Mouse (Mus musculus) forebrain, postnatal 0 days (tissue): ENCODE data around the gene Twist1. TPM values are rescaled to one million over a fixed set of nuclear protein-coding genes. Genes with fewer than 3 reads are reported as not detected.

Experiments
- ATAC-seq: fragments of 200-750 bp; cut with Nextera tagmentation; 2 replicates; pipeline ENCODE4 v1.8.0; 2017; ENCODE audit warnings: mild to moderate bottlenecking, moderate library complexity
- DNase-seq: peaks from one replicate; pipeline ENCODE4 v3.0.0-alpha.2; 2015
- H3K27ac ChIP-seq: fragments of 300-500 bp; sonication (generic); 2 replicates; pipeline ENCODE4 v1.5.1; 2014; ENCODE audit warnings: low read depth, mild to moderate bottlenecking, antibody characterized with exemption, low read length, moderate library complexity, mixed read lengths
- H3K27me3 ChIP-seq: fragments of 300-500 bp; sonication (generic); 2 replicates; pipeline ENCODE4 v1.6.1; 2014; ENCODE audit warnings: mild to moderate bottlenecking, low read length, mixed read lengths; ENCODE audit not compliant: insufficient read depth
- H3K36me3 ChIP-seq: fragments of 300-500 bp; sonication (generic); 2 replicates; pipeline ENCODE4 v1.6.1; 2014; ENCODE audit warnings: mild to moderate bottlenecking, moderate library complexity; ENCODE audit not compliant: insufficient read depth
- H3K4me1 ChIP-seq: fragments of 300-500 bp; sonication (generic); 2 replicates; pipeline ENCODE4 v1.6.1; 2014; ENCODE audit warnings: antibody characterized with exemption; ENCODE audit not compliant: insufficient read depth
- H3K4me2 ChIP-seq: fragments of 300-500 bp; sonication (generic); 2 replicates; pipeline ENCODE4 v1.6.1; 2014; ENCODE audit warnings: low read depth, mild to moderate bottlenecking, moderate library complexity
- H3K4me3 ChIP-seq: fragments of 300-500 bp; sonication (generic); 2 replicates; pipeline ENCODE4 v1.5.1; 2014; ENCODE audit warnings: low read depth, low read length, mixed read lengths
- H3K9ac ChIP-seq: fragments of 300-500 bp; sonication (generic); 2 replicates; pipeline ENCODE4 v1.6.1; 2014; ENCODE audit warnings: mild to moderate bottlenecking
- H3K9me3 ChIP-seq: fragments of 300-500 bp; sonication (generic); 2 replicates; pipeline ENCODE4 v1.6.1; 2016; ENCODE audit warnings: low read length
- CTCF ChIP-seq: sonication (generic); IDR thresholded peaks from 2 replicates; pipeline ENCODE4 v1.5.1; 2016; ENCODE audit warnings: antibody characterized with exemption, control low read depth, low read depth
- WGBS: fragments of 180-500 bp; shearing (Covaris S2); extraction: QIAGEN DNeasy Blood & Tissue Kit; methylation state at CpG from one replicate; pipeline ENCODE4 v1.1.7; 2014; 5-methylcytosine and 5-hydroxymethylcytosine counted together
- polyA plus RNA-seq: library from polyadenylated mRNA; unstranded; fragments of >200 nt; fragmentation: Nextera tagmentation; extraction: Ambion mirVana; gene quantifications from 2 replicates; pipeline ENCODE4 v1.2.1, GENCODE M21; 2015
- total RNA-seq: library from RNA; depleted of rRNA; stranded (reverse); fragments of >200 nt; gene quantifications from 2 replicates; pipeline ENCODE4 v1.2.3, GENCODE M21; 2014; rRNA removed

The Twist1 gene
- total RNA-seq, result 2.5 and 4.1 TPM in 2 replicates
- 0.73 and 0.80 TPM in 2 replicates for polyA plus RNA-seq

DNA sequence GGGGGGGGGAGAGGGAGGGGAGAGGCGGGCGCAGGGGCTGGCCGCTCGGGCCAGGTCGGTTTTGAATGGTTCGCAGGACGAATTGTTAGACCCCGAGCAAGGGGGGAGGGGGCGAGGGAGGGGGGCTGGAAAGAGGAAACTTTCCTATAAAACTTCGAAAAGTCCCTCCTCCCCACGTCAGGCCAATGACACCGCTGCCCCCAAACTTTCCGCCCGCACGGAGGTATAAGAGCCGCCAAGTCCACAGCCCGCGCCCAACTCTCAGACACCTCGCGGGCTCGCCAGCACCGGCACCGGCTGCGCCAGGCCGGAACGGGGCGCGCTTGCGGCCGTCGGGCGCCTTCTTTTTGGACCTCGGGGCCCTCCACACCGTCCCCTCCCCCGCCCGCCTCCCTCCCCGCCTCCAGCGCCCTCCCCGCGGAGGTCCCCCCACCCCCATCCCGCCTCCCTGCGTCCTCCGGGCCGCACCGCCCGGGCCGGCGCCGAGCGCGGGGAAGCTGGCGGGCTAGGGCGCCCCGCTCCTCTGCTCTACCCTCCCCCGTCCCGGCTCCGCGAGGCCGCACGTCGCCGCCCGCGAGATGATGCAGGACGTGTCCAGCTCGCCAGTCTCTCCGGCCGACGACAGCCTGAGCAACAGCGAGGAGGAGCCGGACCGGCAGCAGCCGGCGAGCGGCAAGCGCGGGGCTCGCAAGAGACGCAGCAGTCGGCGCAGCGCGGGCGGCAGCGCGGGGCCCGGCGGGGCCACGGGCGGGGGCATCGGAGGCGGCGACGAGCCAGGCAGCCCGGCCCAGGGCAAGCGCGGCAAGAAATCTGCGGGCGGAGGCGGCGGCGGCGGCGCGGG is at the start of gene Twist1:
TSS of gene Twist1 (plus strand) at position 272 of the 841 bp plus-strand sequence.
- H3K27ac ChIP-seq, result no peak within 1 kb of the TSS
- TF ChIP-seq CTCF, result no peak

GRCm38 (mm10) chr12:33926751-33927150 is 30.7 kb upstream of the Twist1 start:
- Histone ChIP-seq H3K27ac (no peak overlapping the region), H3K9ac (no peak overlapping the region), H3K4me2 (no peak overlapping the region), H3K4me1 (peaks cover 11% of the 10 kb centered on the region; the same call in 1 of the 2 replicates), H3K4me3 (no peak overlapping the region), H3K36me3 (no peaks in the 10 kb centered on the region), H3K27me3 (peaks cover 30% of the 10 kb centered on the region), H3K9me3 (no peaks in the 10 kb centered on the region)
- DNase-seq, result no peak
- ATAC-seq, result no peak
- no peak for TF ChIP-seq CTCF
- 12% methylated on average over 3 of the region's 3 CpGs for WGBS

More for the DNA sequence above, at the start of gene Twist1:
- Histone ChIP-seq H3K9me3 (no peaks in the 10 kb centered on the region), H3K36me3 (no peaks in the 10 kb centered on the region), H3K9ac (peak within 1 kb of the TSS; percentile 33; the same call in 1 of the 2 replicates), H3K4me1 (no peaks in the 10 kb centered on the region), H3K4me3 (peak within 1 kb of the TSS; percentile 43), H3K4me2 (peak within 1 kb of the TSS; percentile 76), H3K27me3 (peaks cover 78% of the 10 kb centered on the region)
- ATAC-seq (peak; percentile 65), DNase-seq (peak; percentile 21)
- 2% methylated on average over 89 of the region's 105 CpGs for WGBS

DNA sequence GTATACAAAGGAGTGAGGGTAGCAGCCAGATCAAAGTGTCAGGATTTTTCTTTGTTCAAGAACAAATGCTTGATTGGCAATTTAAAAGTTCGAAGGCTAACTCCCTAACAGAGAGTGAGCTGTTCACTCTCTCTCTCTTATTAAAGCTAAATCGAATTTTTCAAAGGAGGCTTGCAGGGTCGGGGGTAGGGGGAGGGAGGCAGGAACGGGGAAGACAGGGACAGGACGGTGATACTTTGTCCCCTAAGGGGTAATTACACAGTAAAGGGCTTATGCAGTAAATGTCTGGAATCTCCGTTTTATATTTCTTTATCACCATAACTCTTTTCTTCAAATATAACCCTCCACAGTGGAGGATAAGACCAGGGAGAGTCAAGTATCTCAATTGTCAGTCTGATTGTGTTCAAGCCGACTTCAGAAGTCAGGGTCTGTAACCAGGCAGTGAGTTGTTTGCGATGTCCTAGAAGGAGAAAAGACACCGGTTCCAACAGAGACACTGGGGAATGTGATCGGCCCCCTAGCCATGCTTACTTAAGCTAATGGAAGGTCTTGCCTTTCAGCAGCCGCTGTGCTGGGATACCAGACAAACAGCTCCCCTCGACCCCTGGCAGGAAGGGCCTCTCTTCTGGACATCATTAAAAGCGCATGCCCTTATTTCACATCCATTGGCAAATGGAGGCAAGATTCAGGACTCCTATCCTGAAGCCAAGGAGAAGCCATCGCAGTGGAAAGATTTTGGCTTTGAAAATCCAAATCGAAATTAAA is 30.0 kb upstream of the Twist1 start:
- DNase-seq (peak; percentile 25), ATAC-seq (no peak)
- WGBS, result under 1% methylated on average over 15 of the region's 15 CpGs
- no peak for TF ChIP-seq CTCF
- Histone ChIP-seq H3K27me3 (peaks cover 30% of the 10 kb centered on the region), H3K36me3 (no peaks in the 10 kb centered on the region), H3K4me1 (peaks cover 11% of the 10 kb centered on the region; the same call in 1 of the 2 replicates), H3K9me3 (no peaks in the 10 kb centered on the region), H3K4me2 (peak overlapping the region; percentile 53), H3K27ac (no peak overlapping the region), H3K9ac (no peak overlapping the region), H3K4me3 (peak overlapping the region; percentile 32)

DNA sequence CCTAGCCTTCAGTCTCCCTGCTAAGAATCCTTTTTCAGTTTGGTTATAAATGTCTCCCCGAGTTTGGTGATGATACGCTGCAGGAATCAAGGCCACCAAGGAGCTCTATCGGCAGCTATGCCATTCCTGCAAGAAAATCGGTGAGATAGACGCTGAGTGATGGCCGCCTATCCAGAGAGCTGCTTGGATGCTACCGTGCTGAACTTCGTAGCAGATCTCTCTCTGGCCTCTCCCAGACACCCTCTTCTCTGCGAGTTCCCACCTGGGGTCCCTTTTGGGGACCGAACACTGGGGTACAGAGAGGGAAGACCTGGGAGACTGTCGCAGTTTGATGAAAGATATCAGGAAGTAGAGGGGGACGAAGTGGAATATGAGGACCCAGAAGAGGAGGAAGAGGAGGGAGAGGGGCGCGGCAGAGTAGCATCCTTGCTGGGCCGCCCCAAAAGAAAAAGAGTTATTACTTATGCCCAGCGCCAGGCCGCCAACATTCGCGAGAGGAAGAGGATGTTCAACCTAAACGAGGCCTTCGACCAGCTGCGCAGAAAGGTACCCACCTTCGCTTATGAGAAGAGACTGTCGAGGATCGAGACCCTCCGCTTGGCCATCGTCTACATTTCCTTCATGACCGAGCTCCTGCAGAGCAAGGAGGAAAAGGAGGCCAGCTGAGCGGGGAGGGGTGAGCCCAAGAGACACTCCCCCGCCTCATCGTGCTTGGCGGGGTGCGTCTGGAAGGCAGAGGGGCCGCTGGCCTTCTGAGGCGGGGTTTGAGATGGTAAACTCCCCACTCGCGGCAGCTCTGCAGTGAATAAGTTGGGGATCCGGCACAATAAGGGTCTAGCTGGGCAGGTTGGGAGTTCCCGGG is 28.9 kb upstream of the Twist1 start, which contains the start of gene Ferd3l:
TSS of gene Ferd3l (plus strand) at position 95 of the 862 bp plus-strand sequence.
- DNase-seq (peak; percentile 35), ATAC-seq (peak; percentile 38; the same call in 1 of the 2 replicates)
- H3K27me3 ChIP-seq, result peaks cover 30% of the 10 kb centered on the region
- H3K36me3 ChIP-seq, result no peaks in the 10 kb centered on the region
- H3K4me2 ChIP-seq, result peak within 1 kb of the TSS; percentile 53
- no peak within 1 kb of the TSS for H3K27ac ChIP-seq
- peaks cover 11% of the 10 kb centered on the region; the same call in 1 of the 2 replicates for H3K4me1 ChIP-seq
- H3K4me3 ChIP-seq, result peak within 1 kb of the TSS; percentile 32
- no peak for TF ChIP-seq CTCF
- 3% methylated on average over 39 of the region's 39 CpGs for WGBS
- no peaks in the 10 kb centered on the region for H3K9me3 ChIP-seq
- no peak within 1 kb of the TSS for H3K9ac ChIP-seq

GRCm38 (mm10) chr12:33952843-33953242 is 4.6 kb upstream of the Twist1 start:
- Histone ChIP-seq H3K36me3 (no peaks in the 10 kb centered on the region), H3K9ac (no peak overlapping the region), H3K4me3 (no peak overlapping the region), H3K4me1 (no peaks in the 10 kb centered on the region), H3K4me2 (no peak overlapping the region), H3K27ac (no peak overlapping the region), H3K27me3 (peaks cover 45% of the 10 kb centered on the region), H3K9me3 (no peaks in the 10 kb centered on the region)
- WGBS, result 3% methylated on average over 3 of the region's 3 CpGs
- peak; percentile 24 for DNase-seq
- ATAC-seq, result no peak
- TF ChIP-seq CTCF, result peak; percentile 66

GRCm38 (mm10) chr12:33954931-33955565 is 2.4 kb upstream of the Twist1 start:
- ATAC-seq, result no peak
- no peaks in the 10 kb centered on the region for H3K9me3 ChIP-seq
- 6% methylated on average over 8 of the region's 8 CpGs for WGBS
- no peak for TF ChIP-seq CTCF
- no peak overlapping the region for H3K4me2 ChIP-seq
- H3K27me3 ChIP-seq, result peaks cover 59% of the 10 kb centered on the region
- no peaks in the 10 kb centered on the region for H3K36me3 ChIP-seq
- no peaks in the 10 kb centered on the region for H3K4me1 ChIP-seq
- H3K4me3 ChIP-seq, result no peak overlapping the region
- H3K9ac ChIP-seq, result no peak overlapping the region
- peak; percentile 69 for DNase-seq
- H3K27ac ChIP-seq, result no peak overlapping the region
